ENCODE assay signal across 27 mouse cellular contexts in genomic region chr3:84149831-84150230, GRCm38 (mm10). TPM values are rescaled to one million over a fixed set of nuclear protein-coding genes. Genes with fewer than 3 reads are reported as not detected.
DNase-seq lines count a peak whose midpoint lies in the region; ATAC-seq and TF ChIP-seq lines count a peak whose summit lies in the region.
"Had no signal": no experiment of that assay in that cellular context is flagged by ENCODE, and none has a peak within 500 bp of the region (broad histone marks: within the 10 kb centered on the region; RNA-seq: fewer than 3 reads in every experiment).

No protein-coding gene starts in this region.

- ATAC-seq in intestine, embryonic 14.5 days (replicated peaks; ENCODE audit: low FRiP score, low TSS enrichment, low read depth): no peak
- ATAC-seq in intestine, embryonic 16.5 days: no peak
- ATAC-seq in Patski: no peak
- ATAC-seq: forebrain, embryonic 14.5 days; forebrain, embryonic 16.5 days had no signal

- no peak overlapping the region for H3K4me2 ChIP-seq in intestine, embryonic 14.5 days (ENCODE audit: low read length)
- no peak overlapping the region for H3K4me2 ChIP-seq in intestine, embryonic 16.5 days (ENCODE audit: low read depth, low read length)
- H3K4me2 ChIP-seq: embryonic facial prominence, embryonic 13.5 days; embryonic facial prominence, embryonic 15.5 days; forebrain, embryonic 12.5 days had no signal

- no peak overlapping the region for H3K9ac ChIP-seq in intestine, embryonic 14.5 days (ENCODE audit: low read length)
- H3K9ac ChIP-seq in intestine, embryonic 16.5 days (ENCODE audit: low read depth, low read length): no peak overlapping the region
- H3K9ac ChIP-seq: embryonic facial prominence, embryonic 13.5 days; embryonic facial prominence, embryonic 15.5 days; forebrain, embryonic 12.5 days had no signal

- H3K9me3 ChIP-seq in heart, embryonic 10.5 days: no peaks in the 10 kb centered on the region
- H3K9me3 ChIP-seq in intestine, embryonic 14.5 days (ENCODE audit: control insufficient read depth, low read length): peaks cover 2% of the 10 kb centered on the region; the same call in 1 of the 2 replicates
- H3K9me3 ChIP-seq in intestine, embryonic 16.5 days (ENCODE audit: control insufficient read depth, low read length): no peaks in the 10 kb centered on the region
- H3K9me3 ChIP-seq: embryonic facial prominence, embryonic 13.5 days; embryonic facial prominence, embryonic 15.5 days; forebrain, embryonic 12.5 days had no signal

- no peak overlapping the region for H3K4me3 ChIP-seq in heart, embryonic 10.5 days
- no peak overlapping the region for H3K4me3 ChIP-seq in intestine, embryonic 14.5 days (ENCODE audit: low read depth, low read length)
- no peak overlapping the region for H3K4me3 ChIP-seq in intestine, embryonic 16.5 days (ENCODE audit: low read length)
- H3K4me3 ChIP-seq: embryonic facial prominence, embryonic 13.5 days; embryonic facial prominence, embryonic 15.5 days; erythroblast, embryonic 14.5 days; forebrain, embryonic 10.5 days; forebrain, embryonic 12.5 days had no signal

- WGBS in heart, embryonic 10.5 days: 96% methylated on average over 3 of the region's 3 CpGs
- 95% methylated on average over 3 of the region's 3 CpGs for whole genome bisulfite sequencing in intestine, embryonic 14.5 days
- WGBS in intestine, embryonic 16.5 days: 94% methylated on average over 3 of the region's 3 CpGs

- POLR2A ChIA-PET in Patski (lab: Charles Lee): no interaction called here

- peak; percentile 61 for DNase-seq in heart, embryonic 10.5 days (ENCODE audit: low spot score)
- no peak for DNase-seq in heart, postnatal 10 days
- DNase-seq in intestine, embryonic 14.5 days (ENCODE audit: low spot score): peak; percentile 16
- no peak for DNase-seq in Patski (ENCODE audit: low read depth, low spot score)
- DNase-seq in spleen, postnatal 10 days (ENCODE audit: low spot score in 2 of 2): no peak
- DNase-seq: adrenal gland, adult 2 months; adrenal gland, postnatal 10 days; adrenal gland, postnatal 25 days; cerebellum, adult 11 months; cerebellum, adult 18-20 months; cerebellum, adult 8-10 months; cerebellum, adult 9-11 months; cerebellum, postnatal 14 days; cerebellum, postnatal 36 days; embryo, embryonic 11 days had no signal

- H3K27me3 ChIP-seq in heart, embryonic 10.5 days (ENCODE audit: insufficient read depth, poor library complexity, severe bottlenecking): no peaks in the 10 kb centered on the region
- no peaks in the 10 kb centered on the region for H3K27me3 ChIP-seq in intestine, embryonic 14.5 days (replicated peaks; ENCODE audit: control insufficient read depth, insufficient read depth, low read length)
- H3K27me3 ChIP-seq in intestine, embryonic 16.5 days (replicated peaks; ENCODE audit: control insufficient read depth, insufficient read depth, low read length): no peaks in the 10 kb centered on the region
- H3K27me3 ChIP-seq in Patski: no peaks in the 10 kb centered on the region
- H3K27me3 ChIP-seq: embryonic facial prominence, embryonic 13.5 days; embryonic facial prominence, embryonic 15.5 days; forebrain, embryonic 12.5 days had no signal

- H3K4me1 ChIP-seq in heart, embryonic 10.5 days: no peaks in the 10 kb centered on the region
- 0 out of 2 replicates have a peak, but pooled peaks cover 5% of the 10 kb centered on the region for H3K4me1 ChIP-seq in intestine, embryonic 14.5 days (replicated peaks; ENCODE audit: control insufficient read depth, insufficient read depth, low read length)
- peaks cover 6% of the 10 kb centered on the region for H3K4me1 ChIP-seq in intestine, embryonic 16.5 days (ENCODE audit: control insufficient read depth, insufficient read depth, low read length)
- H3K4me1 ChIP-seq: embryonic facial prominence, embryonic 15.5 days had no signal

- 0 out of 2 replicates have a peak, but pooled peaks cover 5% of the 10 kb centered on the region for H3K36me3 ChIP-seq in heart, embryonic 10.5 days
- H3K36me3 ChIP-seq in intestine, embryonic 14.5 days (ENCODE audit: control insufficient read depth, insufficient read depth, low read length): no peaks in the 10 kb centered on the region
- no peaks in the 10 kb centered on the region for H3K36me3 ChIP-seq in intestine, embryonic 16.5 days (ENCODE audit: control insufficient read depth, insufficient read depth, low read length)
- H3K36me3 ChIP-seq: embryonic facial prominence, embryonic 13.5 days; embryonic facial prominence, embryonic 15.5 days; forebrain, embryonic 12.5 days had no signal

- CTCF ChIA-PET in Patski (lab: Charles Lee): interaction anchor here (1.3 kb wide), 1 partner anchor 16 kb away, joined by 3 read pairs; no protein-coding TSS in a partner anchor

- in situ Hi-C loops in Patski (cut with MboI; ENCODE audit: low pct_unique_long_range_greater_than_20kb): loop anchor here (10.0 to 25.0 kb wide), 2 partner anchors 305 to 687 kb away; partner anchors contain the start of gene Tlr2

- intact Hi-C loops in heart, postnatal 10 days (cut with DNase I): loop anchor here (5.0 kb wide), 1 partner anchor 53 kb away; no protein-coding TSS in a partner anchor

- no peak overlapping the region for H3K27ac ChIP-seq in heart, embryonic 10.5 days
- no peak overlapping the region for H3K27ac ChIP-seq in intestine, embryonic 14.5 days (ENCODE audit: low read depth)
- H3K27ac ChIP-seq in intestine, embryonic 16.5 days (ENCODE audit: low read length): no peak overlapping the region
- H3K27ac ChIP-seq: embryonic facial prominence, embryonic 13.5 days; embryonic facial prominence, embryonic 15.5 days; forebrain, embryonic 10.5 days; forebrain, embryonic 12.5 days had no signal

- TF ChIP-seq CTCF in Patski (IDR thresholded peaks at IDR 0.05): peak; percentile 7

RNA-seq across cellular contexts. Expression of gene Mnd1, which starts 5.8 kb away (rescaled TPM):
- 10.0 and 14.0 TPM in 2 replicates for polyA plus RNA-seq in heart, embryonic 10.5 days (2016; fragmentation: Nextera tagmentation; extraction: Ambion mirVana)
- total RNA-seq in heart, postnatal 10 days (2021): 1 to 10 TPM; 6.5 to 7.5 TPM
- polyA plus RNA-seq in intestine, embryonic 14.5 days (2014; fragmentation: Nextera tagmentation; extraction: Ambion mirVana): 13.6 and 16.5 TPM in 2 replicates
- 8.0 and 9.9 TPM in 2 replicates for polyA plus RNA-seq in intestine, embryonic 16.5 days (2015; fragmentation: Nextera tagmentation; extraction: Ambion mirVana)
- 20.1 TPM for polyA plus RNA-seq in Patski (2021)

RNA-seq across cellular contexts. Expression of gene Gm6525, which starts 24.1 kb away (rescaled TPM):
- polyA plus RNA-seq in heart, embryonic 10.5 days (2016; fragmentation: Nextera tagmentation; extraction: Ambion mirVana): 0.14 and 0.25 TPM in 2 replicates
- total RNA-seq in heart, postnatal 10 days (2021): under 1 TPM in 1 of 2 experiments, not detected in 1; 0.25 TPM
- polyA plus RNA-seq in intestine, embryonic 14.5 days (2014; fragmentation: Nextera tagmentation; extraction: Ambion mirVana): 1.4 and 2.1 TPM in 2 replicates
- polyA plus RNA-seq in intestine, embryonic 16.5 days (2015; fragmentation: Nextera tagmentation; extraction: Ambion mirVana): 1.2 and 1.4 TPM in 2 replicates
- polyA plus RNA-seq in Patski (2021): 0.47 TPM
- total RNA-seq: adrenal gland, postnatal 4 days; common myeloid progenitor, adult 5-6 weeks had no signal
- polyA plus RNA-seq: adrenal gland, adult 2 months; brain, embryonic 14.5 days; erythroblast, embryonic 14.5 days; G1E had no signal

Comparison
In these comparisons a context has a peak if more than half of its experiments do, and no peak if none do; other contexts are left out.
1. DNase-seq: peak in heart, embryonic 10.5 days (single experiment) and intestine, embryonic 14.5 days (single experiment); none in heart, postnatal 10 days (0 of 2), Patski (single experiment) and spleen, postnatal 10 days (0 of 2).